Mouse (Mus musculus) layer of hippocampus, adult 6 months (tissue): ENCODE data around the gene Actc1. TPM values are rescaled to one million over a fixed set of nuclear protein-coding genes. Genes with fewer than 3 reads are reported as not detected.

Experiments used
- long read RNA-seq, 2 experiments: library from polyadenylated mRNA; unstranded; transcript quantifications; one replicate each; pipeline ENCODE4 v2.0.0; 2019 to 2020
- polyA plus RNA-seq: library from polyadenylated mRNA; unstranded; fragments of <200 nt; fragmentation: Nextera tagmentation; gene quantifications from 2 replicates; pipeline ENCODE4 v1.2.3, GENCODE M21; 2021

Gene Actc1
- not detected in 2 replicates for polyA plus RNA-seq
- long read RNA-seq, experiment 1, result 0 reads
- long read RNA-seq, experiment 2, result 0 reads

DNA sequence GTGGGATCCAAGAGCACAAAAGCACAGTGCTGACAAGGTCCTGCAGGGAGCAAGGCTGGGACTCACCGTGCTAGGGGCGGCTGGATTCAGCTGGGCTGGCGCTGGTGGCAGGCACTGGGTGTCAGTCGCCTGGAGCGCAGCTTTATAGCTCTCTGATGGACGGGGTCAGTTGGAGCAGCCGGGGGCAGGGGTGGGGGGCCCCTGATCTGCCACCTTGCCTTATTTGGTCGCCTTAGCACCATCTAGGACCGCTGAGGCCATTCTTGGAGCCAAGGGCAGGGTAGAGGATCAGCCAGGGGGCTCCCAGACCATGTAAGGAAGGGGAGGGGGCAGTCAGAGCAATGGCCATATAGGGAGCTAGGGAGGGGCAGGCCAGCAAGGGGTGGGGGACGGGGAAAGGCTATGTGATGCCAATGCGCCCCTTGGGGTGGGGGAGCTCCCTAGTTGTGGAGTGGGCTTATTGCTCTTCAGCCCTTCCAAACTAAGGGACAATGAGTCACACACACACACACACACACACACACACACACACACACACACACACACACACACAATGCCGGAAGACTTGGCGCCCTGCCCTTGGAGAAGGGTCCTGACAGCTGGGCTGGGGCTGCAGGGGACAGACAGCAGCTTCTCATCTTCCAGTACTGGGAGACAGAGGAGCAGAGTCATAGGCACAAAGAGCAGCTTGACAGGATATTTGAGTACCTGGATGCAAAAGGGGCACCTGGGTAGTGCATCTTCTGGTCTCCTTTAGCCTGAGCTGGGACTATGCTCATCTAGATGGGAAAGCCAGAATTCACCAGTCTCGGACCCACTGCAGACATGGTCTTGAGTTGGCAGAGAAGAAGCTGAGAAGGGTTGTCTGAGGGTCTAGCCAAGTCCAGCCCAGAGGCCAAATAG lies at the start of gene Actc1:
TSS of gene Actc1 (minus strand) at position 853 of the 903 bp plus-strand sequence.

DNA sequence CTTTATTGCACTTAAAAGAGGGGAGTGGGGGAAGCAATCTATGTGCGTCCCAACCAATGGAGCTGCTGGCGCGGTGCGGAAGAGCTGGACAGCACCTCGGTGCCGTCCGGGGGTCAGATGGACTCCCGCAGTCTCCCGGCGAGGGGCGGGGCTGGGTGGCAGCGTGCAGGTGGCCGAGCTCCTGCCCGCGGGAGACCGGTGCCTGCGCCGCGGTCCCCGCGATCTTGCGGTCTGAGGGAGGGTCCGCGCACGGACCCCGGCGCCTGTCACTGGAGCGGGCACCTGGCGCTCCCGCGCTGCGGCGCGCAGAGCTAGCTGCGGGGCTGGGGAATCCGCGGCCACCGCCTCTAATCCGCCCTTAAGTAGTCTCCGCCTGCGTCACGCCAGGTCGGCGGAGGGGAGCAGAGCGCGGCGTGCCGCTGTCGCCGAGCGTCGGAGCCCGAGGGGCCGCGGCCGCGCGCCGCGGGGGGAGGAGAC lies 40.0 kb downstream of the Actc1 start, which contains the start of gene Gjd2:
TSS of gene Gjd2 (minus strand) at position 325 of the 477 bp plus-strand sequence.

Other genes with a start within 250 kb of the Actc1 start
- 335 and 363 TPM in 2 replicates for gene Scg5, start 224.4 kb downstream of the Actc1 start, polyA plus RNA-seq
- 0.33 and 0.41 TPM in 2 replicates for gene Arhgap11a, start 204.9 kb downstream of the Actc1 start, polyA plus RNA-seq
- gene Gjd2, start 39.9 kb downstream of the Actc1 start, polyA plus RNA-seq, result 0.44 and 0.58 TPM in 2 replicates
- 8.4 and 13.9 TPM in 2 replicates for gene Aqr, start 133.5 kb upstream of the Actc1 start, polyA plus RNA-seq
- 2.1 TPM in 2 replicates for gene Zfp770, start 147.9 kb upstream of the Actc1 start, polyA plus RNA-seq